Mouse (Mus musculus): ENCODE data around the gene Gatc.

DNA sequence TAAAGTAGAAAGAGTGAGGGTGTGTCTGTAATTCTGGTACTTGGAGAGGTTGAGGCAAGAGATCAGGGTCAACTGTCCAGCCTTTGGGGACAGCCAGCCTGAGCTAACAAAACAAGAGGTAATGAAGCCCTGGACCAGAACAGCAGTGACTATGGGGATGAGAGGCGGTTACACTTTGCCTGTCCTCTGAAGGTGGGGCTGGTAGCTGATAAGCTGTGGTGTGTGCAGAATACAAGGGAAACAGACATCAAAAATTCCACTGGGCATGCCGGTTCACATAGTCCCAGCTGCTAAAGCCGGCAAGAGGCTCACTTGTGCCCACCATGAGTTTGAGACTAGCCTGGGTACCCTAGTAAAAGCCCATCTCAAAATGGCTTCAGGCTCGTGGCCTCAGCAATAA lies 28.6 kb downstream of the Gatc start:
- TF ChIP-seq MAFK (IDR thresholded peaks at IDR 0.05; ENCODE audit: insufficient read depth, low read depth, low read length), result no peak
- TF ChIP-seq CHD2 (IDR thresholded peaks at IDR 0.05; ENCODE audit: low read depth, low read length), result no peak
- TF ChIP-seq ZC3H11A (IDR thresholded peaks at IDR 0.05; ENCODE audit: borderline replicate concordance, low read depth, low read length), result no peak

Data from ES-E14 (cell line).